Mouse (Mus musculus) limb, embryonic 14.5 days (tissue): ENCODE measurements at regions not wholly inside any gene's neighbourhood (a gene's known extent, or its start where the extent isn't known, plus 50 kb on each side); places are given as distances from the start of the nearest gene placed in this dataset.
A peak's percentile ranks its signal among the peaks of the same experiment; 100 is the strongest.

Experiments used
- ATAC-seq: fragments of 200-750 bp; cut with Nextera tagmentation; 2 replicates; pipeline ENCODE4 v1.8.0; 2017; ENCODE audit warnings: low read depth, moderate number of reproducible peaks, moderate TSS enrichment; ENCODE audit not compliant: low FRiP score
- DNase-seq: peaks from one replicate; pipeline ENCODE4 v3.0.0-alpha.2; 2015; ENCODE audit warnings: low spot score
- H3K27ac ChIP-seq: fragments of 300-500 bp; sonication (generic); replicated peaks from 2 replicates; pipeline ENCODE4 v1.5.1; 2014; ENCODE audit warnings: low read depth, mild to moderate bottlenecking, low read length, moderate library complexity, mixed read lengths
- H3K27me3 ChIP-seq: fragments of 300-500 bp; sonication (generic); 2 replicates; pipeline ENCODE4 v1.6.1; 2014; ENCODE audit warnings: low read length, mixed read lengths; ENCODE audit not compliant: control insufficient read depth, insufficient read depth
- H3K36me3 ChIP-seq: fragments of 300-500 bp; sonication (generic); 2 replicates; pipeline ENCODE4 v1.6.1; 2014; ENCODE audit warnings: mild to moderate bottlenecking, low read length, moderate library complexity, mixed read lengths; ENCODE audit not compliant: control insufficient read depth, insufficient read depth
- H3K4me1 ChIP-seq: fragments of 300-500 bp; sonication (generic); 2 replicates; pipeline ENCODE4 v1.6.1; 2014; ENCODE audit warnings: antibody characterized with exemption, low read length, mixed read lengths; ENCODE audit not compliant: control insufficient read depth, insufficient read depth
- H3K4me2 ChIP-seq: fragments of 300-500 bp; sonication (generic); replicated peaks from 2 replicates; pipeline ENCODE4 v1.6.1; 2014; ENCODE audit warnings: low read depth, mild to moderate bottlenecking, low read length, moderate library complexity; ENCODE audit not compliant: severe bottlenecking
- H3K4me3 ChIP-seq: fragments of 300-500 bp; sonication (generic); replicated peaks from 2 replicates; pipeline ENCODE4 v1.5.1; 2014; ENCODE audit warnings: low read length
- H3K9ac ChIP-seq: fragments of 300-500 bp; sonication (generic); 2 replicates; pipeline ENCODE4 v1.6.1; 2014; ENCODE audit warnings: mild to moderate bottlenecking, low read depth, low read length, moderate library complexity; ENCODE audit not compliant: severe bottlenecking
- H3K9me3 ChIP-seq: fragments of 300-500 bp; sonication (generic); 2 replicates; pipeline ENCODE4 v1.6.1; 2016; ENCODE audit warnings: low read length; ENCODE audit not compliant: control insufficient read depth
- POLR2A ChIP-seq: fragments of 200-500 bp; IDR thresholded peaks from 2 replicates; pipeline ENCODE4 v1.8.0; 2012; ENCODE audit warnings: inconsistent platforms, mild to moderate bottlenecking, moderate library complexity, borderline replicate concordance; ENCODE audit not compliant: insufficient read depth, insufficient read length; ENCODE audit errors: extremely low read depth
- whole genome bisulfite sequencing: fragments of 180-500 bp; shearing (Covaris S2); extraction: QIAGEN DNeasy Blood & Tissue Kit; methylation state at CpG from one replicate; pipeline ENCODE4 v1.1.7; 2014; 5-methylcytosine and 5-hydroxymethylcytosine counted together

DNA sequence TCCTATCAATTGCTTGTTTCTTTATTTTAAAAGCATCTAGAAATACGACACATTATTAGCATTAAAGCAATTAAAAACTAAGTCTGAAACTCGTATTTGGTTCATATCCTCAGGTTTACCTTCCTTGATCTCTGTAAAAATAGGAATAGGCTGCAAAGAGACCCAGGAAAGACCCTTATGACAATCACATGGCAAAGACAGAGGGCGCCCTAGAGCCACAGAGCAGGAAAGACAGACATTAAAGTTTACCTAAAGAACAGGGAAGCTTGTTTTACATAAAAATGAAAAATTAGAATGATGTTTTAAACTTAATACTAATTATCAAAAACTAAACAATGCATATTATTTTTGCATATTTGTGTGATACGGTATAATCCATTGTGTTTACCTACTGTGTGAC is 153.2 kb downstream of the Usp25 start:
- Histone ChIP-seq H3K27me3 (no peaks in the 10 kb centered on the region), H3K27ac (no peak overlapping the region), H3K36me3 (no peaks in the 10 kb centered on the region), H3K4me2 (no peak overlapping the region), H3K4me3 (no peak overlapping the region), H3K4me1 (no peaks in the 10 kb centered on the region), H3K9ac (no peak overlapping the region), H3K9me3 (no peaks in the 10 kb centered on the region)
- TF ChIP-seq POLR2A, result no peak
- DNase-seq, result no peak
- 59% methylated on average over 4 of the region's 4 CpGs for WGBS
- ATAC-seq, result no peak

DNA sequence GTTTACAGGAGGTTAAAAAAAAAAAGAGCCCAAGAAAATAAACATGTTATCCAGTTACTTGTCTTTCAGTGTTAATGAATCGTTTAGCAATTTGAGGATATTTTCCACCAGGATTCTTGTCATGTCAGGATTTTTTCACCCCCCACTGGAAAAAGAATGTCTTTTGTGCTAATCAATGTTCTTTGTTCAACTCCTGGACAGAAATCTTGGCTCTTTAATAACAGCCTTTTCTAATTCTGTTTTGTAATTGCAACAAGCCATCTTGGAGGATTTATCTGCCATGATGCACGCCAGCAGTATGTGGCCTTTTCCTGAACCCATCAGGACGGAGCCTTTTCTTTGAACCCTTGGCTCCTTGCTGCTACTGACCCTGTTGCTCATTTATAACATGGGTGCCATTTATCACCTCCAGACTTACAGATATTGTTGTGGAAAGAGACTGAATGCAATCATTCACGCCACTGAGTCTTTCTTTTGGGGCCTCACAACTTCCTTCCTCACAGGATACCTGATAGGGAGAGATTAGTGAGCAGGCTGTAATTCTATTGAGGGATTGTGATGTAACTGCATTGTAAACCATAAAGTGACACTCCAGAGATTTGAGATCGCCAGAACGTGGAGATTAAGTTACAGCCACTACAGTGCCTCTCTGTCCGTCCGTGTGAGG is 159.7 kb downstream of the Usp25 start:
- Histone ChIP-seq H3K4me3 (no peak overlapping the region), H3K9me3 (no peaks in the 10 kb centered on the region), H3K36me3 (no peaks in the 10 kb centered on the region), H3K4me1 (peaks cover 3% of the 10 kb centered on the region; the same call in 1 of the 2 replicates), H3K9ac (no peak overlapping the region), H3K27ac (no peak overlapping the region), H3K27me3 (0 out of 2 replicates have a peak, but pooled peaks cover 4% of the 10 kb centered on the region), H3K4me2 (no peak overlapping the region)
- TF ChIP-seq POLR2A, result no peak
- ATAC-seq (no peak), DNase-seq (peak; percentile 15)
- 20% methylated on average over 8 of the region's 8 CpGs for WGBS

GRCm38 (mm10) chr16:77174744-77175432 is 161.4 kb downstream of the Usp25 start:
- 0 out of 2 replicates have a peak, but pooled peaks cover 4% of the 10 kb centered on the region for H3K27me3 ChIP-seq
- no peak for DNase-seq
- WGBS, result 89% methylated on average over 7 of the region's 7 CpGs

GRCm38 (mm10) chr16:77180990-77181389 is 167.5 kb downstream of the Usp25 start:
- Histone ChIP-seq H3K9me3 (no peaks in the 10 kb centered on the region), H3K9ac (no peak overlapping the region), H3K27ac (no peak overlapping the region), H3K27me3 (no peaks in the 10 kb centered on the region), H3K36me3 (no peaks in the 10 kb centered on the region), H3K4me3 (no peak overlapping the region), H3K4me2 (no peak overlapping the region), H3K4me1 (no peaks in the 10 kb centered on the region)
- DNase-seq, result no peak
- WGBS, result 60% methylated on average over 2 of the region's 2 CpGs
- TF ChIP-seq POLR2A, result no peak
- ATAC-seq, result no peak

More at GRCm38 (mm10) chr16:77174744-77175432, 161.4 kb downstream of the Usp25 start:
- H3K36me3 ChIP-seq, result no peaks in the 10 kb centered on the region
- TF ChIP-seq POLR2A, result no peak
- H3K4me2 ChIP-seq, result no peak overlapping the region
- H3K4me1 ChIP-seq, result peaks cover 3% of the 10 kb centered on the region; the same call in 1 of the 2 replicates
- H3K27ac ChIP-seq, result no peak overlapping the region
- H3K9ac ChIP-seq, result no peak overlapping the region
- no peak overlapping the region for H3K4me3 ChIP-seq
- H3K9me3 ChIP-seq, result no peaks in the 10 kb centered on the region
- ATAC-seq, result no peak
